Mouse (Mus musculus) small intestine, adult 2 months (tissue): ENCODE data around the gene Spice1. TPM values are rescaled to one million over a fixed set of nuclear protein-coding genes. Genes with fewer than 3 reads are reported as not detected.

Source experiments
- H3K27ac ChIP-seq: fragments of 200-500 bp; 2 replicates; pipeline ENCODE4 v1.5.1; 2012; ENCODE audit warnings: low read depth, low read length, control low read depth, inconsistent platforms; ENCODE audit not compliant: insufficient read depth
- H3K27me3 ChIP-seq: fragments of 200-500 bp; 2 replicates; pipeline ENCODE4 v1.6.1; 2012; ENCODE audit warnings: mild to moderate bottlenecking, moderate library complexity, low read length, inconsistent platforms; ENCODE audit not compliant: control insufficient read depth, insufficient read depth
- H3K36me3 ChIP-seq: fragments of 200-500 bp; 2 replicates; pipeline ENCODE4 v1.6.1; 2012; ENCODE audit warnings: mild to moderate bottlenecking, low read length, control low read depth, inconsistent platforms; ENCODE audit not compliant: control insufficient read depth, insufficient read depth
- H3K4me1 ChIP-seq: fragments of 200-500 bp; 2 replicates; pipeline ENCODE4 v1.6.1; 2012; ENCODE audit warnings: low read length, inconsistent platforms, mixed read lengths; ENCODE audit not compliant: control insufficient read depth, insufficient read depth, insufficient read length
- H3K4me3 ChIP-seq: fragments of 200-500 bp; 2 replicates; pipeline ENCODE4 v1.5.1; 2012; ENCODE audit warnings: low read depth, mild to moderate bottlenecking, control low read depth, inconsistent platforms, low read length, moderate library complexity
- CTCF ChIP-seq: fragments of 200-500 bp; IDR thresholded peaks from 2 replicates; pipeline ENCODE4 v1.5.1; 2012; ENCODE audit warnings: low read depth, mild to moderate bottlenecking, control low read depth, inconsistent platforms, low read length, moderate library complexity, mixed read lengths; ENCODE audit not compliant: insufficient replicate concordance, insufficient read length; ENCODE audit errors: extremely low read depth
- POLR2A ChIP-seq: fragments of 200-500 bp; IDR thresholded peaks from 2 replicates; pipeline ENCODE4 v1.6.1; 2012; ENCODE audit warnings: low read depth, mild to moderate bottlenecking, control low read depth, inconsistent platforms, low read length, moderate library complexity
- WGBS: fragments of 180-500 bp; shearing (Covaris S2); methylation state at CpG from one replicate; pipeline ENCODE4 v1.1.7; 2018; 5-methylcytosine and 5-hydroxymethylcytosine counted together
- polyA plus RNA-seq: library from polyadenylated mRNA; depleted of rRNA; stranded (reverse); fragments of >200 nt; gene quantifications from 2 replicates; pipeline ENCODE4 v1.2.3, GENCODE M21; 2012

The Spice1 gene
- polyA plus RNA-seq, 1 experiment: 3.2 TPM

GRCm38 (mm10) chr16:44407211-44407610 lies 60.3 kb downstream of the Spice1 start:
- Histone ChIP-seq H3K27ac (no peak overlapping the region), H3K36me3 (no peaks in the 10 kb centered on the region), H3K4me3 (no peak overlapping the region), H3K4me1 (no peaks in the 10 kb centered on the region), H3K27me3 (no peaks in the 10 kb centered on the region)
- TF ChIP-seq POLR2A (no peak), CTCF (no peak)
- 83% methylated on average over 5 of the region's 5 CpGs for WGBS

- no peak overlapping the region for H3K4me3 ChIP-seq
- H3K4me1 ChIP-seq: no peaks in the 10 kb centered on the region
- no peak overlapping the region for H3K27ac ChIP-seq
- H3K36me3 ChIP-seq: no peaks in the 10 kb centered on the region
- H3K27me3 ChIP-seq: no peaks in the 10 kb centered on the region
- WGBS: 92% methylated on average over 2 of the region's 2 CpGs
- TF ChIP-seq CTCF (no peak), POLR2A (no peak)
Observed at GRCm38 (mm10) chr16:44408290-44408689, 61.4 kb downstream of the Spice1 start.

GRCm38 (mm10) chr16:44410176-44410575 lies 63.3 kb downstream of the Spice1 start:
- WGBS: 11% methylated on average over 6 of the region's 6 CpGs
- H3K4me3 ChIP-seq: no peak overlapping the region
- no peaks in the 10 kb centered on the region for H3K4me1 ChIP-seq
- no peak overlapping the region for H3K27ac ChIP-seq
- no peaks in the 10 kb centered on the region for H3K36me3 ChIP-seq
- no peaks in the 10 kb centered on the region for H3K27me3 ChIP-seq
- TF ChIP-seq CTCF: no peak
- TF ChIP-seq POLR2A: no peak

- Histone ChIP-seq H3K36me3 (no peaks in the 10 kb centered on the region), H3K27me3 (no peaks in the 10 kb centered on the region), H3K27ac (no peak overlapping the region), H3K4me1 (no peaks in the 10 kb centered on the region), H3K4me3 (no peak overlapping the region)
- no peak for TF ChIP-seq POLR2A
- no peak for TF ChIP-seq CTCF
- WGBS: 59% methylated on average over 8 of the region's 8 CpGs
Observed at GRCm38 (mm10) chr16:44417596-44417995, 70.7 kb downstream of the Spice1 start.

- 80% methylated on average over 8 of the region's 8 CpGs for WGBS
- H3K4me3 ChIP-seq: no peak overlapping the region
Observed at GRCm38 (mm10) chr16:44421735-44422134, 74.8 kb downstream of the Spice1 start.

GRCm38 (mm10) chr16:44423499-44423898 lies 76.6 kb downstream of the Spice1 start:
- Histone ChIP-seq H3K27ac (no peak overlapping the region), H3K4me1 (no peaks in the 10 kb centered on the region), H3K4me3 (no peak overlapping the region), H3K36me3 (no peaks in the 10 kb centered on the region), H3K27me3 (no peaks in the 10 kb centered on the region)
- 25% methylated on average over 3 of the region's 3 CpGs for WGBS
- TF ChIP-seq CTCF (no peak), POLR2A (no peak)

More at GRCm38 (mm10) chr16:44421735-44422134, 74.8 kb downstream of the Spice1 start:
- Histone ChIP-seq H3K27ac (no peak overlapping the region), H3K27me3 (no peaks in the 10 kb centered on the region), H3K36me3 (no peaks in the 10 kb centered on the region), H3K4me1 (no peaks in the 10 kb centered on the region)
- TF ChIP-seq CTCF: no peak
- no peak for TF ChIP-seq POLR2A

GRCm38 (mm10) chr16:44428456-44428855 lies 81.5 kb downstream of the Spice1 start:
- Histone ChIP-seq H3K4me1 (no peaks in the 10 kb centered on the region), H3K27ac (no peak overlapping the region), H3K36me3 (no peaks in the 10 kb centered on the region), H3K4me3 (no peak overlapping the region), H3K27me3 (no peaks in the 10 kb centered on the region)
- no peak for TF ChIP-seq POLR2A
- no peak for TF ChIP-seq CTCF
- WGBS: 64% methylated on average over 5 of the region's 5 CpGs
